Mouse (Mus musculus): ENCODE data around the gene Maml2.

The Maml2 gene

DNA sequence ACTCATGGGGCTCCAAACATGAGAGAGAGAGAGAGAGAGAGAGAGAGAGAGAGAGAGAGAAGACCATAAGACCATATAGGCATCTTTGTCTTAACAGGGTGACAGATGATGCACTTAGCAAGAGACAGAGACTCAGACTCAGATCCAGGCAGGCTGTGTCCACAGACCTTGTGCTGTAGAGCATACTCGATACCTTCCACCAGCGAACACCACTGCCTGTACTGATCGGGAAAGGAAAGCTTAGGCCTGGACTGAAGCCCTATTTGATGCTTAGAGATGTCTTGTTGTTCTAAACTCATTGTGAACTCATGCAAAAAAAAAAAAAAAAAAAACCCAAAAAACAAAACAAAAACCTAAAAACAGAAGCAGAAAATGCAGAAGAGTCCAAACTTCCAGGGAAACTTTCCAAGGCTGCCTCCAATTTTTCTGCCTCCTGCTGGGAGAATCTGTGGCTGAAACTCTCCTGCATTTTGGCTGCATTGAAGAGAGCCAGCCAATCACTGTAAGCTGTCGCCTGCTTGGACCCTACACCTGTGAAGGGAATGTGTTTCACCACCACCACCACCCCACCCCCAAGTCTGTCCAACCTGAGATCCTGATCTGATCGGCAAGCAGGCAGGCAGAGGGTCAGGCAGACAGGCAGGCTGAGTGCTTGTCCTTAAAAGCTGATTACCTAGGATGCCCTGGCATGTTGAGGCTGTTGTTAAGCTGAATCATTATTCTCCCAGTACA, 268.6 kb downstream of the Maml2 start:
- no peak for DNase-seq (ENCODE audit: low spot score)

DNA sequence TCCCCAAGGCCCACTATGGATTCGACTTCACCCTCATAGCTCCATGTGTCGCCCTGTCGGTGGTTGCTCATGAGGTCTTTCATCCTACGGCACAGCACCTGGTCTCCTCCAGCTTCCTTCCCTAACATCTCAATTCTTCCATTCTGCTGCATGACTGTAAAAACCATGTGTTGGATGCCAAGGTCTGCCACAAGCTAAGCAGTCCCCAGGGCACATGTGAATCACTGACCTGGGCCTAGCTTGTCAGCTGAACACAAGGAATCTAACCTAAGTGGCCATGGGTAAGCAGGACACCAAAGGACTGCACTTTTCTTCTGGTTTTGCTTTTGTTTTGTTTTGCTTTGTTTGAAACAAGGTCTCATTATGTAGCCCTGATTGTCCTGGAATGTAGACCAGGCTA, 271.3 kb downstream of the Maml2 start:
- DNase-seq (ENCODE audit: low spot score): no peak

DNA sequence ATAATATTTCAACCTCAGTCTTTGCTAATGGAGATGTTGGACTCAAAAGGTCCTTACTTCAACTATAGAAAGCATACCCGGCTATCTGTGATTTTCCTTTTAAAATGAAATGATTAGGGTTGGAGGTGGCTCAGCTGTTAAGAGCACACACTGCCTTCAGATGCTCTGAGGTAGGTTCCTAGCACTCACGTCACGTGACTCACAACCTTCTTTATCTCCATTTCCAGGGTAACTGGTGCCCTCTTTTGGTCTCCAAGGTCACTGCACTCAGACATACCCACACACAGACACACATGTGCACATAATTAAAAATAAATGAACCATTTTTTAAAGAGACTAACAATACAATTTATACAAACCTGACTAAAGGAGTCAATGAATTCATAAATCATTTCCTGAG, 275.1 kb downstream of the Maml2 start:
- DNase-seq (ENCODE audit: low spot score): no peak

DNA sequence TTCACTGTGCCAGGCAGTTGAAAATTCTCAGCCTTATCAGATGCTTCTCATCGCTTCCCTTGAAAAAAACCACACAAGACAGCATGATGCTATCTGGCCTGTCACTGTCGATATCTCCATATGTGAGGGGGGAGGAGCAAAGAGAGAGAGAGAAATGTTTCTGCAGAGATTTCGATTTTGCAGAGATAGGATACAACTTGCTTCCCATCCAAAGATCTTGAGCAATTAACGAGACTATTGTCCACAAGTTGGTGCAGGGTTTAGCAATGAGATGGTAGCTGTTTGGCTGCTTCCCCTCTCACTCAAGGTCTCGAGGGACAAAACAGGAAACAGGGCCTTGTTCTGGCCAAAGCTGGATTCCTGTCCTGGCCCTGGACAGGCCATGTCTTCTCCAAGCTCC, 276.3 kb downstream of the Maml2 start:
- no peak for DNase-seq (ENCODE audit: low spot score)

DNA sequence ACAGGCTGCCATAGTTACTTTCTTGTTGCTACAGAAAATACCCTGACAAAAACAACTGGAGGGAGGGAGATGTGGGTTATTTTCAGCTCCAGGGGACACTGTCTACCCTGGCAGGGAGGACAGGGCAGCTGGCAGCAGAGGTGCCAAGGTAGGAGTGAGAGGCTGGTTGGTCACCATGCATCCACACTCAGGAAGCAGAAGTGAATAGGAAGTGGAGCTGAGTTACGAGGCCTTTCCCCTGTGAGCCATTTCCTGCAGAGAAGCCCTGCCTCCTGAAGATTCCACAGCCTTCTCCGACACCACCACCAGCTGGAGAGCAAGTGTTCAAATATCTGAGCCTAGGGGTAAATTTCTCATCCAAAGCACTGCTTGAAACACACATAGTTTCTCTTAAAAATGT, 277.2 kb downstream of the Maml2 start:
- no peak for DNase-seq (ENCODE audit: low spot score)

DNA sequence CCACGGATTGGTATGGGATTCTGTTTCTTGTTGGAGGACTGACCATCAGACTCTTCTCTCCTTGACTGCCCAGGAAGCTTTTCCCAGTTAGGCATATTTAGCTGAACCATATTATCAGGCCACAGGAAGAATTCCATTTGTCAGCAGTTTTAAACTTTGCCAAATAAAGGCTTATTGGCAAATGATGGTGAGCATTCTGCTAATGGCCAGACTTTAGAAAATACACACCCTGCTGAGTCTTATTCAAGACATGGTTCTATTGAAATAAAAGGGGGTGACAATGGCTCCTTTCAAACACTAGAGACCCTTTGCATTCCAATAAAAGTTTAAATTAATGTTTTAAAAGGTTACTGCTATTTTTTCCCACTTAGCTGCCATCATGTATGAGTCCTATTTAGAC, 279.4 kb downstream of the Maml2 start:
- no peak for DNase-seq (ENCODE audit: low spot score)

DNA sequence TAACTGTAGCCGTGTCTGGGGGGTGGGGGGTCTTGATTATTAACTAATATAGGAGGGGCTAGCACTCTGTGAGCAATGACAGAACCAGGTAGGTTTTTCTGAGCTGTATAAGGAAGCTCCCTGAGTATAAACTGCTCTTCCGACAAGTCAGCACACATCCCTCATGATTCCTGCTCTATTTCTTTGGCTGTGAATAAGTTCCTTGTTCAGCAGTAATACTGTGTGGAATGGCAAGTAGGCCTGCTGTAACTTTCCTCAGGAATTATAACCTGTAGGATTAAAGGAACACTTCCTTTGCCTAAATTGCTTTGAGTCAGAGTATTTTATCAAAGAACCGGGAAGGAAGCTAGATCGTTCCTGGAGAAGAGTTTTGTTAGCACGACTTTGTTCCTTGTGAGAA, 283.4 kb downstream of the Maml2 start:
- DNase-seq (ENCODE audit: low spot score): no peak

DNA sequence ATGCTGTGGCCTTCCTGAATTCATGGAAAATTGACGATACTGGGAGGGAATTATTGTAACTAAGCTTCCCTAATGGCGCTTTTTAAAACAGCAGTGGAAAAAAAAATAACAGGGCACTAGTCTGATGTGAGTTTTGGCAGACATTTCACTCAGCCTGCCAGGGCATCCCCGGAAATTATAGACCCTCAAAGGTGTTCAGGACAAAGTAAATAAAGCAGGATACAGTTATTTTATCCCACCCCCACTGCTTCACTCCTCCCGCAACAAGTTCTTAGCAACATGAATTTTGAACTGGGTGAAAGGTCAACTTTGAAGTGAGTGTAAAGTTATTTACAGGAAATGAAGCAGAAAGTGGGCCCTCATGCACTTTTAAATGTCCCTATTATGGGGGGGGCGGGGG, 286.2 kb downstream of the Maml2 start:
- DNase-seq (ENCODE audit: low spot score): no peak

DNA sequence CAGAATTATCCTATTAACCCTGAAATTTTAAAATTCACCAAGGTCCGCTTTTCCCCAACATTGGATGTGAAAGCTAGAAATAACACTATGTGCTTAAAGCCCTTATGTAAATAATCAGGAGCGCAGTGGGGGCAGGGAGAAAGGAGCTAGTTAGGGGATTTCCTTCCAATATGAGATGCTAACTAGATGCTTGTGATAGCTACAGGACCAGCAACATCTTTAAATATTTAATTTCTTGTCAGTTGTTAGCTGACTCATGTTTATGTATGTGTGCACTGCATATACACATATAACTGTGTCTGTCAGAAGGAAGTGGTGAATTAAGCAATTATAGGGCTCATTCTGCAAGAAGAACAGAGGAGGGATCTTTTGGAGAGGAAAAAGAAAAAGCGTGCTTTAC, 286.7 kb downstream of the Maml2 start:
- no peak for DNase-seq (ENCODE audit: low spot score)

DNA sequence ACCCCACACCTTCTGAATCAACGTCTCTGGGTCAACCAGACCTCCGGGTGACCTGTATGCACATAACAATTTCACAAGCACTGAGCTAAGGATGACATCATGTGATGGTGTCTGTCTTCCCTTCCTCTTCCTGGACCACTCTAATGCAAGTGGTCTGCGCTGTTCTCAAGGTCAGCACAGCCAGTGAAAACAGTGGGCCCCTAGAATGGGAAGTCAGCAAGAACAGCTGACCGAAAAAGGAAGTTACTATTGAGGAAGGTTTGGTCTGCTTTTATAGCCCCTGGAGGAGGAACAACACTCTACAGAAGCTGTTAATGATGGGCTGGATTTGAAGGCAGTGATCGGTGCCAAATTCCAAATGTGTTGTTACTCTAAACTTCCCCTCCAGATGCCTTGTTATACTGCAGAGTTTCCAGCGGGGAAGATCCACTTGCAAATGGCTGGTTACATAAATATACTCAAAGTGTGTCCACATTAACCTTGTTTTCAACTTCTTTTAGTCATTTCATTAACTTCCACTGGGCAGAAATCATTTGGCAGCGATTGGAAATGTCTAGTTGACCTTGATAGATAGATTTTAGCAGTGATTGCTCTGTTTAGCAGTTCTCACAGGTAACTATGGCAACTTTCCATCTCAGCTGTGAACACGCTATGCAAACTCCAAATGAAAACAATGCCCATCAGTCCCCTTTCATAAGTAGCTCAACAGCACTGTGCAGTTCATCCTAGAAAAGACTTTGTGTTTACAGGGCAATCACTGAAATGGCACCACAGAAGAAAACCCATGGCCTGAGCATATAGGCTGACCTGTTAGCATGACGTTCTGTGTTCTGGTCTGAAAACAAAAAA, 289.6 kb downstream of the Maml2 start:
- DNase-seq (ENCODE audit: low spot score): no peak

DNA sequence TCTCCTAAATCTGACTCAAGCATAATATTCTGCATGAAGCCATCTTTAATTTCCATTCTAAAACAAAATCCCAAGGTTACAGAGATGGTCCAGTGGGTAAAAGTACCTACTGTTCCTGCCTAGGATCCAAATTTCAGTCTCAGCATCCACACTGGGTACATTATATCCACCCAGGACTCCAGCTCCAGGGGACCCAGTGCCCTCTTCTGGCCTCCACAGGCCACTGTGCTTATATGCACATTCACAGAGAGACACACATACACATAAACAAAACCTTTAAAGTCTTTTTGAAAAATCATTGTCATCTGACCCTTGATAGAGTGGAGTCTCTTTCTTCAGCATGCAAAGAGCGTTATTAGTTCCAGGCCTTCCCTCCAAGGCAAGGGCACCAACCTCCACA, 291.0 kb downstream of the Maml2 start:
- DNase-seq (ENCODE audit: low spot score): no peak

DNA sequence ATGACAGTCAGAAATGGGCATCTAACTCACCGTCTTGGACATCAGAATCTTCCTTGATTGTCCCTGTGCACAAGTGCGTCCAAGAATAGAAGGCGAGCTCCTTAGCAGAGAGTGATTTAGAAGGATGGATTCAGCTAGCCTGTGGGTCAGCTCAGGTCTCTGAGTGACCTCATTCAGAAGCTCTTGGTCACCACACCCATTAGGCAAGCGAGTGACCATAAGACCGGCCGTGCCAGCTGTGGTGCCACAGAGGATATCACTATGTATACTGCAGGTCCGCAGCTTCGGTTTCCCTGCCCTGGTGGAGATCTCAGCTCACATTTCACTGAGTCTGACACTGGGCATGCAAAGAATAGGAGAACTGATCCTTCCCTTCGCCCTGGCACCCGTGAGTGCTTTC, 294.9 kb downstream of the Maml2 start:
- no peak for DNase-seq (ENCODE audit: low spot score)

DNA sequence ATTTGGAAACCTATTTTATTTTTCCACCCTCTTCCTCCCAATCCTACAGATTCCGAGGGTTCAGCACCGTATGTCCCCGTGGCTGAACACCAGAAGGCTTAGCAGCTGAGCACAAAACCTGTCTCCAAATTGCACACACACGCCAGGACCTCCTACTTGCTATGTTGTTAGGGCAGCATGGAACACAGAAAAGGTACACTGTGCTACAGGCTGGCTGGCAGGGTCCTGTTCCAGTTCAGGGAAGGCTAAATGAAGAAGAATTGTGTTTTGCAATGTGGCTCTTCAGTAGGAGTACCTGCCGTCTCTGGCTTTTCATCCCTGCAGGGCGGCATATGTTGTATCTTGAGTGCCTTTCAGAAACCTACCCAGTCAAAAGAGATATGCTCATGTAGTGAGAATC, 300.0 kb downstream of the Maml2 start:
- no peak for DNase-seq (ENCODE audit: low spot score)

DNA sequence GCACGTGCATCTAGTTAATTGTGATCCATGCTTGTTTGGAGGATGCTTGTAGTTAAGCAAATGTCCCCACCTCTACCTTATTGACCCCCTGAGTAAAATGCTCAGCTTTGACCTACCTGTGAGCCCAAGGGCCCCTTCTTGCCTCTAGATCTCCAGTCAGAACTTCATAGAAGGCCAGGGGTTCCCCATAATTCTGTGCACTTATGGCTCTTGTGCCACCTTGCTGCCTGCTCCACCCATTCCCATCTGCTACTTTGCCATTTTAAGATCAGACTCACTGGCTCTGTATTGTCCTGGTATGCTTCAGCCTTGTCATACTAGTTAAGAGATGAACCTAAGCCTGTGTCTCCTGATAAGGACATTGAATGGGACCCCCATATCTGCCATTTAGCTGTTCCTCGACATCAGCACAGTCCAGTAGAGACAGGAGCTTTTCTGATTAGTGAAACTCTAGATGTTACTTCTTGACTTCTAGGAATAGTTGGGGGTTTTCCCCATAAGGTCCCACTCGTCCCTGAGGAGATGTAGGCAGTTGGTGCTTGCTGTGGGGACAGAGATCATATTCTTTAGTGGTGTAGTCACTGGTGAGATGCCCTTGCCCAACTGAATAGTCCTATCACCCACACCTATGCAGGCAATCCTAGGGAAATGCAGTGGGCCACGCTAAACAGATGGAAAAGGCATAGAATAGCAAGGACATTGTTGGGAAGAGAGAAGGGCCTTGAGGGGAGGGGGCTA, 301.0 kb downstream of the Maml2 start:
- no peak for DNase-seq (ENCODE audit: low spot score)

DNA sequence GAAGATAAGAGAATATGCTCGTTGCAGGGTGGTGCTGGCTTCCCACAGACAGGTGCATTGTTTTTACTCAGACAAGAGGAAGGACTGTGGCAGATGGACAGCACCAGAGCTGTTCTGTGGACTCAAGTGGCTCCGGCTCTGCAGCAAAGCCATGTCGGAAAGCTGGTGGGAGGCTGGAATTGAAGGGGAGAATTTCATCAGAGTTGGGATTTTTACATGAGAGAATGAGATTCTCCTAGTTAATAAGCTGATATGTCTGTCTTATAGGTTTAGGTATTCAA, 301.5 kb downstream of the Maml2 start:
- DNase-seq (ENCODE audit: low spot score): no peak

DNA sequence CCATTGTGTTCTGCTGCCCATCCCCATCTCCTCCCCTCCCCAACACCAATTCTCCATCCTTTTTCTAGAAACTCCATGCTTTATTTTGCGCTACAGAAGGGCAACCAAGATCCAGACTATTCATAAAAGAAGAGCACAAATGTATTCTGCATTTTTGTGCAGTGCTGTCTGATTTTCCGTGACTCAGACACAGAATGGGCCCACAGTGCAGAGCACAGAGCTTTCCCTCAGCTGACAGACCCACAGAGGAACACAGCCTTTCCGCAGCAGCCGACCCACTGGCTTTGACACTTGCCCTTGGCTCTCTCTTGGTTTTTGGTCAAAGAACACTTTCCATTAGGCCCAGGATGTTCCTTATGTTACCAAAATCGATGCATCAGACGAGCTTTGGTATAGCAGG, 302.0 kb downstream of the Maml2 start:
- no peak for DNase-seq (ENCODE audit: low spot score)

DNA sequence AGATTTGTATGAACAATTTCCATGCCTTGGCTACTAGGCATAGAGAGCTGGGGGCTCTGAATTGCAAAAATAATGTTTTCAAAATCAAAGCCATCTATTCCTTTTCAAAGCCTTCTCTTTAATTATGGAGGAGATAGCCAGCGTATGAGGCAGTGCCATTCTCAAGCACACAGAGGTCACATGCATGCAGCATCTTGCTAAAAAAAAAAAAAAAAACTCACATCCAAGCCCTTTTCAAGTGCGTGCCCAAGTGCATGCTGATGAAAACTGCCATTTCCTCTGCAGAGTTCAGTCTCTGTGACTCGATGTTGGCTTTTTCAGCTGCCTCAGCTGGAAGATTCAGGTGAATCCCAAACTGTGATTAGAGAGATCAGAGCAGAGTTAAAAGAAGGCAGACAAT, 304.0 kb downstream of the Maml2 start:
- no peak for DNase-seq (ENCODE audit: low spot score)

DNA sequence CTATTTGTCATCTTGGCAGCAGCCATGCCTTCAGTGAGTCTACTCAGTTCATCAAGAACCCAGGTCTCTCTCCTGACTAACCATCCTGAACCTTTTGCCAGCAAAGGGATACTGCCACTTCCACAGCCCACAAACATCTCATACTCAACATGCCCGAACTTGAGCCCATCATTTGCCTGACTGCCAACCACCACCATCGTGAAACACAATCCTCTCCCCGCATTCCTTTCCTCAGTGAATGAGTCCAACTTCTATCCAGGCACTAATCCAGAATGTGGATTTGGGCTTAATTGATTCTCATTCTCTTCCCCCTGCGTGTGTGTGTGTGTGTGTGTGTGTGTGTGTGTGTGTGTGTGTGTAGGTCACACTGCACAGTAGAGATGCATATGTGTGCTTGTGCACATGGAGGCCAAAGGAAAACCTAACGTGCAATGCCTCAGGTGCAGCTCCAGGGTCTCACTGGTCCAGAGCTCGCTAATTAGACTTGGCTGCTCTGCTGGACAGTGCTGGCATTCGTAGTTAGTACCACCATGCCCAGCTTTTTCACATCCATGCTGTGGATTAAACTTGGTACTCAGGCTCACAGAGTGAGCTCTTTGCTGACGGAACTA, 305.9 kb downstream of the Maml2 start:
- DNase-seq (ENCODE audit: low spot score): no peak

DNA sequence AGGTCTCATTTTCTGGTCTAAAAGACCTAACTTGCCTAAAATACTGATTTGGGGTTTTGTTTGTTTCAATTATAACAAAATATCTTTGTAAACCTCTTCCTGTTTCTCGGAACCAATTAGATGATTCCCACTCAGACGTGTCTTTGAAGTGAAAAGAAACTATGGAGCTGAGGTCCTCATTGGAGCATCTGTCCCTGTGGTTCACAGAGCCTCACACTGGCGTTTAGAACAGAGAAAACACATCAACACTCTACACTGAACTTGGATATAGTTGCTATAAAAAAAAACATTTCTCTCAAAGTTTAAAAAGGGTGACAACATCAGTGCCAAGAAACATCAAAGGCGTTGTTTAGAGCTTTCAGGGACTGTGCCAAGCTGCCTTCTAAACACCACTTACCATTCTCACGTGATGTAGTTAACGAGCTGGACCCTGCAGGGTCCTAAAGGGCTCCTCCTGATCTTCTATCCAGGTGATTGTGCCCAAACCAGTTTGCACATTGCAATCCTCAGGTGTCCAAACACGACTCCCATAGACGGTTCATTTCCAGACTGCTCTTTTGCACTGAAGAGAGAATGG, 309.9 kb downstream of the Maml2 start:
- DNase-seq (ENCODE audit: low spot score): no peak

DNA sequence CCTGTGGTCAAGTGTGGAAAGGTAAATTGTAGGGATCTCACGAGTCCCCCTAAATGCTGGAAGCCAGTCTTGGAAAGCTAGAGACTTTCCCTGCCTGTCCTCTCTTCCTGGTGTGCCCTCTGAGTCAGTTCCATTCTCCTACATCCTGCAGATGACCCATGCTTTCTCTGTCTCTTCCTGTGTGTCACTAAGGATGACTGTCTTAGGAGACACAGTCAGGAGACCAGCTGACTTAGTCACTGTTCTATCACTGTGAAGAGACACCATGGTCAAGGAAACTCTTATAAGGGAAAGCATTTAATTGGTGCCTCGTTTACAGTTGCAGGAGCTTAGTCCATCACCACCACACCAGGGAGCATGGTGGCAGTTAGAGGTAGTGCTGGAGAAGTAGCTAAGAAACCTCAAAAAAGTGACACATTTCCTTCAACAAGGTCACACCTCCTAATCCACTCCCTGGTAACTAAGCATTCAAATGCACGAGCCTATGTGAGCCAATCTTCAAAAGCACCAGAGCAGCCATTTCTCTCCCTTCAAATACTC, 310.8 kb downstream of the Maml2 start:
- DNase-seq (ENCODE audit: low spot score): no peak

DNA sequence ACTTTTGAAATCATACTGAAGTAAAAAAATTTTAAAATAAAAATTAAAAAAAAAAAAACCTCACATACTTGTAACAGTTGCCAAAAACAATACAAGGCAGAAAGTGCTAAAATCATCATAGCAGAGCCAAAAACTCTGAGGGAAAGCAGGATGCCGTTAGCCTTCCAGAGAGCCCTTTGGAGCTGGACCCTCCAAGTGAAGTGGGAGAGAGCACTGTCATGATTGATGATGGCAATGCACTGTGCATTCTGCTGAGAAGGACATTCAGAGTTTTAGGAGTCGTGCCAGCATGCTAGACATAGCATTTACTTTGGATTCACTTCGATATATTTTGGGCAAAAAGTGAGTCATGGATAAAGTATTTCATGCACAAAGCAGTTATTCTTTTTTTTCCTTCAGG, 313.8 kb downstream of the Maml2 start:
- DNase-seq (ENCODE audit: low spot score): no peak

DNA sequence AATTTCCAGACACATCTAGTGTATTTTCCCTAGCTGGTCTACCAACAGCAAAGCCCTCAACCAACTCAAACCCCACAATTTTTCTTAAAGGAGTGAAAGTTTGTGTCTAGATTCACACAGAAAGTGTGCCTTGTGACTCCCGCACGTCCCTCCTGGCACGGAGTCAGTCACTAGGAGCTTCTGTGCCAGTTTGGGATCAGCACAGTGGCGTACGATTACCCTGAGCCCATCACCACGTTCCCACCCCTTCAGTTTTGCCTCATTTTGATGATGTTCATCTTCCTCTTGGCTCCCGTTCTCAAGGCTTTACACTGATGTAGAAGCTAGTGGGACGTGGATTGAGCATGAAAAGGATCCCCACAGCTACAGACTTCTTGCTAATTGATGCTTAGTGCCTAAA, 314.6 kb downstream of the Maml2 start:
- DNase-seq (ENCODE audit: low spot score): no peak
